Mouse (Mus musculus): Measurements from ENCODE around the gene Gpx1. TPM values are rescaled to one million over a fixed set of nuclear protein-coding genes. Genes with fewer than 3 reads are reported as not detected.
"Not testable (repeated sequence)": the region's sequence is repeated elsewhere in the genome, so short reads cannot be mapped to it uniquely, and the experiment has no call there.

Gpx1 gene
- polyA plus RNA-seq, 1 experiment from 2014 or later, result 2,990 TPM

GRCm38 (mm10) chr9:108305170-108305569, 33.5 kb upstream of the Gpx1 start:
- peak overlapping the region; percentile 100 for H3K27ac ChIP-seq (ENCODE audit: low read depth, low read length)
- 0% methylated on average over 1 of the region's 1 CpGs for WGBS
- ATAC-seq (replicated peaks; ENCODE audit: low FRiP score) (no peak), DNase-seq (ENCODE audit: low spot score) (no peak)
- H3K36me3 ChIP-seq (ENCODE audit: control insufficient read depth, insufficient read depth, low read length), result peaks cover 4% of the 10 kb centered on the region; the same call in 1 of the 2 replicates
- H3K9me3 ChIP-seq (ENCODE audit: control insufficient read depth, low read length), result no peaks in the 10 kb centered on the region
- peak overlapping the region; percentile 83 for H3K4me3 ChIP-seq (ENCODE audit: low read depth, low read length)
- peak overlapping the region; percentile 91 for H3K9ac ChIP-seq (ENCODE audit: low read depth, low read length)
- no peaks in the 10 kb centered on the region for H3K27me3 ChIP-seq (replicated peaks; ENCODE audit: control insufficient read depth, insufficient read depth, low read length)
- peaks cover 15% of the 10 kb centered on the region for H3K4me1 ChIP-seq (replicated peaks; ENCODE audit: control insufficient read depth, insufficient read depth, low read length)
- H3K4me2 ChIP-seq, result peak overlapping the region; percentile 86

- Histone ChIP-seq H3K4me3 (ENCODE audit: low read depth, low read length) (peak within 1 kb of the TSS; percentile 83), H3K4me1 (replicated peaks; ENCODE audit: control insufficient read depth, insufficient read depth, low read length) (peaks cover 15% of the 10 kb centered on the region), H3K4me2 (peak within 1 kb of the TSS; percentile 86), H3K9me3 (ENCODE audit: control insufficient read depth, low read length) (no peaks in the 10 kb centered on the region), H3K9ac (ENCODE audit: low read depth, low read length) (peak within 1 kb of the TSS; percentile 95), H3K27ac (ENCODE audit: low read depth, low read length) (peak within 1 kb of the TSS; percentile 100), H3K36me3 (ENCODE audit: control insufficient read depth, insufficient read depth, low read length) (peaks cover 4% of the 10 kb centered on the region; the same call in 1 of the 2 replicates), H3K27me3 (replicated peaks; ENCODE audit: control insufficient read depth, insufficient read depth, low read length) (no peaks in the 10 kb centered on the region)
- ATAC-seq (replicated peaks; ENCODE audit: low FRiP score) (peak; percentile 89), DNase-seq (ENCODE audit: low spot score) (peak; percentile 93)
- WGBS, result under 1% methylated on average over 66 of the region's 81 CpGs
These were observed 32.8 kb upstream of the Gpx1 start, which contains the start of the genes Rhoa and Tcta for GRCm38 (mm10) chr9:108305629-108306520. Gene Rhoa, plus strand, starts transcription at chr9:108306129. Gene Tcta, minus strand, starts transcription at chr9:108306160.

GRCm38 (mm10) chr9:108306571-108306980, 32.1 kb upstream of the Gpx1 start:
- DNase-seq (ENCODE audit: low spot score), result peak; percentile 87
- peak; percentile 80 for ATAC-seq (replicated peaks; ENCODE audit: low FRiP score)
- Histone ChIP-seq H3K4me2 (peak overlapping the region; percentile 86), H3K27me3 (replicated peaks; ENCODE audit: control insufficient read depth, insufficient read depth, low read length) (no peaks in the 10 kb centered on the region), H3K4me1 (replicated peaks; ENCODE audit: control insufficient read depth, insufficient read depth, low read length) (peaks cover 15% of the 10 kb centered on the region), H3K36me3 (ENCODE audit: control insufficient read depth, insufficient read depth, low read length) (peaks cover 4% of the 10 kb centered on the region; the same call in 1 of the 2 replicates), H3K4me3 (ENCODE audit: low read depth, low read length) (peak overlapping the region; percentile 83), H3K9me3 (ENCODE audit: control insufficient read depth, low read length) (no peaks in the 10 kb centered on the region), H3K9ac (ENCODE audit: low read depth, low read length) (peak overlapping the region; percentile 95), H3K27ac (ENCODE audit: low read depth, low read length) (peak overlapping the region; percentile 100)
- WGBS, result 1% methylated on average over 32 of the region's 51 CpGs

- peaks cover 15% of the 10 kb centered on the region for H3K4me1 ChIP-seq (replicated peaks; ENCODE audit: control insufficient read depth, insufficient read depth, low read length)
- DNase-seq (ENCODE audit: low spot score) (no peak), ATAC-seq (replicated peaks; ENCODE audit: low FRiP score) (no peak)
- peak overlapping the region; percentile 95 for H3K9ac ChIP-seq (ENCODE audit: low read depth, low read length)
- no peaks in the 10 kb centered on the region for H3K9me3 ChIP-seq (ENCODE audit: control insufficient read depth, low read length)
- WGBS, result 13% methylated on average over 12 of the region's 12 CpGs
- H3K4me2 ChIP-seq, result peak overlapping the region; percentile 86
- no peaks in the 10 kb centered on the region for H3K27me3 ChIP-seq (replicated peaks; ENCODE audit: control insufficient read depth, insufficient read depth, low read length)
- H3K4me3 ChIP-seq (ENCODE audit: low read depth, low read length), result peak overlapping the region; percentile 83
- peaks cover 4% of the 10 kb centered on the region; the same call in 1 of the 2 replicates for H3K36me3 ChIP-seq (ENCODE audit: control insufficient read depth, insufficient read depth, low read length)
- peak overlapping the region; percentile 100 for H3K27ac ChIP-seq (ENCODE audit: low read depth, low read length)
These were observed 31.5 kb upstream of the Gpx1 start for GRCm38 (mm10) chr9:108307021-108307807.

- Histone ChIP-seq H3K4me1 (replicated peaks; ENCODE audit: control insufficient read depth, insufficient read depth, low read length) (peaks cover 15% of the 10 kb centered on the region), H3K4me3 (ENCODE audit: low read depth, low read length) (peak overlapping the region; percentile 83), H3K27me3 (replicated peaks; ENCODE audit: control insufficient read depth, insufficient read depth, low read length) (no peaks in the 10 kb centered on the region), H3K4me2 (peak overlapping the region; percentile 86), H3K36me3 (ENCODE audit: control insufficient read depth, insufficient read depth, low read length) (peaks cover under 1% of the 10 kb centered on the region; the same call in 1 of the 2 replicates), H3K9me3 (ENCODE audit: control insufficient read depth, low read length) (no peaks in the 10 kb centered on the region), H3K9ac (ENCODE audit: low read depth, low read length) (peak overlapping the region; percentile 64; the same call in 1 of the 2 replicates), H3K27ac (ENCODE audit: low read depth, low read length) (0 out of 2 replicates have a peak overlapping the region, but pooled peaks have one; percentile 28)
- no peak for DNase-seq (ENCODE audit: low spot score)
- no peak for ATAC-seq (replicated peaks; ENCODE audit: low FRiP score)
- WGBS, result 52% methylated on average over 2 of the region's 2 CpGs
These were observed 30.6 kb upstream of the Gpx1 start for GRCm38 (mm10) chr9:108308141-108308540.

GRCm38 (mm10) chr9:108317572-108317971, 21.1 kb upstream of the Gpx1 start:
- H3K4me3 ChIP-seq (ENCODE audit: low read depth, low read length), result no peak overlapping the region
- no peak for ATAC-seq (replicated peaks; ENCODE audit: low FRiP score)
- no peak for DNase-seq (ENCODE audit: low spot score)
- no peaks in the 10 kb centered on the region for H3K9me3 ChIP-seq (ENCODE audit: control insufficient read depth, low read length)
- 85% methylated on average over 3 of the region's 3 CpGs for WGBS
- peaks cover 11% of the 10 kb centered on the region; the same call in 1 of the 2 replicates for H3K36me3 ChIP-seq (ENCODE audit: control insufficient read depth, insufficient read depth, low read length)
- no peak overlapping the region for H3K4me2 ChIP-seq
- no peak overlapping the region for H3K9ac ChIP-seq (ENCODE audit: low read depth, low read length)
- no peaks in the 10 kb centered on the region for H3K4me1 ChIP-seq (replicated peaks; ENCODE audit: control insufficient read depth, insufficient read depth, low read length)
- H3K27ac ChIP-seq (ENCODE audit: low read depth, low read length), result no peak overlapping the region
- no peaks in the 10 kb centered on the region for H3K27me3 ChIP-seq (replicated peaks; ENCODE audit: control insufficient read depth, insufficient read depth, low read length)

- H3K4me3 ChIP-seq (ENCODE audit: low read depth, low read length), result no peak overlapping the region
- no peak overlapping the region for H3K27ac ChIP-seq (ENCODE audit: low read depth, low read length)
- peaks cover 11% of the 10 kb centered on the region; the same call in 1 of the 2 replicates for H3K36me3 ChIP-seq (ENCODE audit: control insufficient read depth, insufficient read depth, low read length)
- no peak overlapping the region for H3K4me2 ChIP-seq
- H3K9ac ChIP-seq (ENCODE audit: low read depth, low read length), result no peak overlapping the region
- no peaks in the 10 kb centered on the region for H3K27me3 ChIP-seq (replicated peaks; ENCODE audit: control insufficient read depth, insufficient read depth, low read length)
- H3K4me1 ChIP-seq (replicated peaks; ENCODE audit: control insufficient read depth, insufficient read depth, low read length), result no peaks in the 10 kb centered on the region
- ATAC-seq (replicated peaks; ENCODE audit: low FRiP score) (no peak), DNase-seq (ENCODE audit: low spot score) (no peak)
- 86% methylated on average over 2 of the region's 2 CpGs for WGBS
- H3K9me3 ChIP-seq (ENCODE audit: control insufficient read depth, low read length), result no peaks in the 10 kb centered on the region
These were observed 20.2 kb upstream of the Gpx1 start for GRCm38 (mm10) chr9:108318462-108318861.

GRCm38 (mm10) chr9:108322054-108322453, 16.6 kb upstream of the Gpx1 start:
- H3K4me1 ChIP-seq (replicated peaks; ENCODE audit: control insufficient read depth, insufficient read depth, low read length); ATAC-seq (replicated peaks; ENCODE audit: low FRiP score); DNase-seq (ENCODE audit: low spot score); H3K9ac ChIP-seq (ENCODE audit: low read depth, low read length); H3K9me3 ChIP-seq (ENCODE audit: control insufficient read depth, low read length); H3K27ac ChIP-seq (ENCODE audit: low read depth, low read length); H3K4me2 ChIP-seq; H3K4me3 ChIP-seq (ENCODE audit: low read depth, low read length); H3K27me3 ChIP-seq (replicated peaks; ENCODE audit: control insufficient read depth, insufficient read depth, low read length): not testable (repeated sequence)
- 88% methylated on average over 7 of the region's 7 CpGs for WGBS
- peaks cover 11% of the 10 kb centered on the region; the same call in 1 of the 2 replicates for H3K36me3 ChIP-seq (ENCODE audit: control insufficient read depth, insufficient read depth, low read length)
